Mouse (Mus musculus) kidney, embryonic 14.5 days (tissue): Measurements from ENCODE around the gene Zdhhc13. TPM values are rescaled to one million over a fixed set of nuclear protein-coding genes. Genes with fewer than 3 reads are reported as not detected.

Source experiments
- ATAC-seq: fragments of 200-750 bp; cut with Nextera tagmentation; 2 replicates; pipeline ENCODE4 v1.8.0; 2017; ENCODE audit warnings: moderate number of reproducible peaks, mild to moderate bottlenecking, moderate TSS enrichment, moderate library complexity; ENCODE audit not compliant: low FRiP score, low TSS enrichment
- H3K27ac ChIP-seq: fragments of 300-500 bp; sonication (generic); 2 replicates; pipeline ENCODE4 v1.5.1; 2014; ENCODE audit warnings: low read depth, mild to moderate bottlenecking, low read length, moderate library complexity, mixed read lengths
- H3K27me3 ChIP-seq: fragments of 300-500 bp; sonication (generic); 2 replicates; pipeline ENCODE4 v1.6.1; 2014; ENCODE audit warnings: mild to moderate bottlenecking, low read length; ENCODE audit not compliant: control insufficient read depth, insufficient read depth
- H3K36me3 ChIP-seq: fragments of 300-500 bp; sonication (generic); 2 replicates; pipeline ENCODE4 v1.6.1; 2014; ENCODE audit warnings: low read length, mixed read lengths; ENCODE audit not compliant: control insufficient read depth, insufficient read depth
- H3K4me1 ChIP-seq: fragments of 300-500 bp; sonication (generic); 2 replicates; pipeline ENCODE4 v1.6.1; 2014; ENCODE audit warnings: low read length, mixed read lengths; ENCODE audit not compliant: control insufficient read depth, insufficient read depth
- H3K4me2 ChIP-seq: fragments of 300-500 bp; sonication (generic); replicated peaks from 2 replicates; pipeline ENCODE4 v1.6.1; 2014; ENCODE audit warnings: low read depth, mild to moderate bottlenecking, low read length
- H3K4me3 ChIP-seq: fragments of 300-500 bp; sonication (generic); 2 replicates; pipeline ENCODE4 v1.5.1; 2014; ENCODE audit warnings: mild to moderate bottlenecking, low read length
- H3K9ac ChIP-seq: fragments of 300-500 bp; sonication (generic); 2 replicates; pipeline ENCODE4 v1.6.1; 2014; ENCODE audit warnings: low read depth, mild to moderate bottlenecking, low read length, moderate library complexity
- H3K9me3 ChIP-seq: fragments of 300-500 bp; sonication (generic); 2 replicates; pipeline ENCODE4 v1.6.1; 2016; ENCODE audit warnings: low read length; ENCODE audit not compliant: control insufficient read depth
- WGBS: fragments of 180-500 bp; shearing (Covaris S2); extraction: QIAGEN DNeasy Blood & Tissue Kit; methylation state at CpG from one replicate; pipeline ENCODE4 v1.1.7; 2014; 5-methylcytosine and 5-hydroxymethylcytosine counted together
- polyA plus RNA-seq: library from polyadenylated mRNA; unstranded; fragments of >200 nt; fragmentation: Nextera tagmentation; extraction: Ambion mirVana; gene quantifications from 2 replicates; pipeline ENCODE4 v1.2.1, GENCODE M21; 2014

Gene Zdhhc13
- polyA plus RNA-seq, 1 experiment from 2014 or later, result 52.8 TPM

- ATAC-seq, result no peak
- WGBS, result 69% methylated on average over 8 of the region's 8 CpGs
- no peaks in the 10 kb centered on the region for H3K4me1 ChIP-seq
Observed at GRCm38 (mm10) chr7:48777721-48778504, 10.9 kb upstream of the Zdhhc13 start.

GRCm38 (mm10) chr7:48779110-48779509 lies 9.7 kb upstream of the Zdhhc13 start:
- no peak overlapping the region for H3K27ac ChIP-seq
- no peaks in the 10 kb centered on the region for H3K27me3 ChIP-seq
- H3K9me3 ChIP-seq, result no peaks in the 10 kb centered on the region
- WGBS, result 89% methylated on average over 3 of the region's 3 CpGs
- H3K4me2 ChIP-seq, result no peak overlapping the region
- no peak overlapping the region for H3K4me3 ChIP-seq
- ATAC-seq, result no peak
- H3K9ac ChIP-seq, result no peak overlapping the region
- no peaks in the 10 kb centered on the region for H3K36me3 ChIP-seq
- H3K4me1 ChIP-seq, result no peaks in the 10 kb centered on the region

More at GRCm38 (mm10) chr7:48777721-48778504, 10.9 kb upstream of the Zdhhc13 start:
- Histone ChIP-seq H3K27ac (no peak overlapping the region), H3K36me3 (no peaks in the 10 kb centered on the region), H3K4me3 (no peak overlapping the region), H3K9me3 (no peaks in the 10 kb centered on the region), H3K27me3 (no peaks in the 10 kb centered on the region), H3K9ac (no peak overlapping the region), H3K4me2 (no peak overlapping the region)

- Histone ChIP-seq H3K9me3 (no peaks in the 10 kb centered on the region), H3K27ac (no peak overlapping the region), H3K4me1 (no peaks in the 10 kb centered on the region), H3K4me3 (no peak overlapping the region), H3K27me3 (no peaks in the 10 kb centered on the region), H3K36me3 (no peaks in the 10 kb centered on the region), H3K9ac (no peak overlapping the region), H3K4me2 (no peak overlapping the region)
- ATAC-seq, result no peak
- 80% methylated on average over 4 of the region's 4 CpGs for WGBS
Observed at GRCm38 (mm10) chr7:48782432-48782831, 6.4 kb upstream of the Zdhhc13 start.

GRCm38 (mm10) chr7:48784773-48785523 lies 3.9 kb upstream of the Zdhhc13 start:
- Histone ChIP-seq H3K27ac (no peak overlapping the region), H3K36me3 (no peaks in the 10 kb centered on the region), H3K9ac (no peak overlapping the region), H3K4me3 (no peak overlapping the region), H3K4me2 (no peak overlapping the region), H3K27me3 (no peaks in the 10 kb centered on the region), H3K4me1 (peaks cover 6% of the 10 kb centered on the region), H3K9me3 (no peaks in the 10 kb centered on the region)
- WGBS, result 74% methylated on average over 11 of the region's 11 CpGs
- no peak for ATAC-seq

- Histone ChIP-seq H3K27ac (no peak overlapping the region), H3K27me3 (no peaks in the 10 kb centered on the region), H3K4me3 (peak overlapping the region; percentile 82), H3K4me2 (peak overlapping the region; percentile 84), H3K9ac (no peak overlapping the region), H3K4me1 (peaks cover 13% of the 10 kb centered on the region), H3K36me3 (no peaks in the 10 kb centered on the region; the same call in 1 of the 2 replicates), H3K9me3 (no peaks in the 10 kb centered on the region)
- ATAC-seq, result no peak; the same call in 1 of the 2 replicates
- 60% methylated on average over 3 of the region's 3 CpGs for WGBS
Observed at GRCm38 (mm10) chr7:48788348-48788747, 455 bp upstream of the Zdhhc13 start.

- no peak for ATAC-seq
- Histone ChIP-seq H3K27ac (no peak overlapping the region), H3K9me3 (no peaks in the 10 kb centered on the region), H3K4me2 (peak overlapping the region; percentile 84), H3K4me1 (peaks cover 13% of the 10 kb centered on the region), H3K9ac (no peak overlapping the region), H3K36me3 (no peaks in the 10 kb centered on the region; the same call in 1 of the 2 replicates), H3K27me3 (no peaks in the 10 kb centered on the region), H3K4me3 (peak overlapping the region; percentile 8; the same call in 1 of the 2 replicates)
- 46% methylated on average over 4 of the region's 4 CpGs for WGBS
Observed at GRCm38 (mm10) chr7:48790117-48790516, 1.3 kb downstream of the Zdhhc13 start.

GRCm38 (mm10) chr7:48791412-48791811 lies 2.6 kb downstream of the Zdhhc13 start:
- Histone ChIP-seq H3K4me1 (peaks cover 13% of the 10 kb centered on the region), H3K27me3 (no peaks in the 10 kb centered on the region), H3K9ac (no peak overlapping the region), H3K36me3 (peaks cover 1% of the 10 kb centered on the region; the same call in 1 of the 2 replicates), H3K27ac (no peak overlapping the region), H3K9me3 (no peaks in the 10 kb centered on the region), H3K4me3 (no peak overlapping the region), H3K4me2 (no peak overlapping the region)
- WGBS, result 79% methylated on average over 3 of the region's 3 CpGs
- no peak for ATAC-seq

GRCm38 (mm10) chr7:48795130-48795529 lies 6.3 kb downstream of the Zdhhc13 start:
- Histone ChIP-seq H3K4me3 (no peak overlapping the region), H3K9ac (no peak overlapping the region), H3K4me2 (no peak overlapping the region), H3K36me3 (peaks cover 22% of the 10 kb centered on the region; the same call in 1 of the 2 replicates), H3K27me3 (no peaks in the 10 kb centered on the region), H3K27ac (no peak overlapping the region), H3K4me1 (peaks cover 5% of the 10 kb centered on the region), H3K9me3 (no peaks in the 10 kb centered on the region)
- 82% methylated on average over 3 of the region's 3 CpGs for whole genome bisulfite sequencing
- no peak for ATAC-seq

- no peak overlapping the region for H3K4me3 ChIP-seq
- H3K4me2 ChIP-seq, result no peak overlapping the region
- no peak overlapping the region for H3K9ac ChIP-seq
- no peak for ATAC-seq
- H3K36me3 ChIP-seq, result peaks cover 67% of the 10 kb centered on the region
- 84% methylated on average over 7 of the region's 7 CpGs for WGBS
- no peaks in the 10 kb centered on the region for H3K4me1 ChIP-seq
- H3K9me3 ChIP-seq, result no peaks in the 10 kb centered on the region
- H3K27ac ChIP-seq, result no peak overlapping the region
- no peaks in the 10 kb centered on the region for H3K27me3 ChIP-seq
Observed at GRCm38 (mm10) chr7:48803381-48803780, 14.6 kb downstream of the Zdhhc13 start.
